Mouse (Mus musculus) T-cell, adult 66 days (primary cell): ENCODE results near the gene Cnrip1. TPM values are rescaled to one million over a fixed set of nuclear protein-coding genes. Genes with fewer than 3 reads are reported as not detected.

Experiments
- total RNA-seq, 2 experiments: library from RNA; stranded (reverse); gene quantifications; 3 replicates in 1 of 2; 4 replicates in 1 of 2; pipeline ENCODE4 v1.2.4; 2023

Cnrip1 gene
- 10 to 100 TPM; 10.2 to 14.9 TPM for total RNA-seq

DNA sequence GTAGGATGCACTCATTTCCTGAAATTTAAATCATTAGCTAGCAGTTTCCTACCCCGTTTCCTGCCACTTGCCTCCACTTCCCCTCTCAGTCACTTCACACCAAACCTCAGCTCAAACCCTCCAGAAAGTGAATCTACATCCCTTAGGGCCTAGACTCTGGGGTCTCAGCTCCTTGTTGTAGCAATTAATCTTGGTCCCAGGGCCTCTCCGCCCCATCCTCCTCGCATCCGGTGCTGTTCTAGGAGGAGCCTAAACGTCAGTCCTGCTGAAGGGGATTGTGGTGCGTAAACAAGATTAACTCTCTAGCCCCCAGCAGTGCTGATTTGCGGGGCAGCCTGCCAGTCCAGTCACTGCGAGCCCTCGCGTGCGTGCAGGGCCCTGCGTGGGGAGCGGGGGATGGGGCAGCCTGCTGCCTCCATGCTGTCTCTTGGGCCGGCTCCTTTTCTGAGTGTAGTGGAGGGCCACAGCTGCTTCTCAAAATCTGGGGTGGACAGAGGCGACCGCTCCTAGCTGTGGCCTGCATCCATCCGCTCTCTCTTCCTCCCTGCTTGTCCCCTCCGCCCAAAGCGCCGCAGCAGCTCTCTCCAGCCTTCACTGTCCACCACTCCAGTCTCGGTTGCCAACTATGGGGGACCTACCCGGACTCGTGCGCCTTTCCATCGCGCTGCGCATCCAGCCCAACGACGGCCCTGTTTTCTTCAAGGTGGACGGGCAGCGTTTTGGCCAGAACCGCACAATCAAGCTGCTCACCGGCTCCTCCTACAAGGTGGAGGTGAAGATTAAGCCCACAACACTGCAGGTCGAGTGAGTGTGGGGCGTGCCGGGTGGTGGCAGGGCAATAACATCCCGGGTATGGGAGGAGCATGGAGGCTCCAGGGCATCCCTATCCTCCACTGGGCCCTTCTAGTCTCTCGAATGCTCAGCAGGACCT lies at the start of gene Cnrip1, which contains the start of gene Plek:
TSS of gene Cnrip1 (plus strand) at position 42 of the 931 bp plus-strand sequence.
TSS of gene Plek (minus strand) at position 837 of the 931 bp plus-strand sequence.

Other genes with a start within 250 kb of the Cnrip1 start
- 1 to 10 TPM; 1.9 to 2.0 TPM for gene Fbxo48, start 100.2 kb upstream of the Cnrip1 start, total RNA-seq
- 1 to 10 TPM; 6.0 to 8.8 TPM for gene Plek, start 795 bp downstream of the Cnrip1 start, total RNA-seq
- 10 to 100 TPM; 79.8 to 82.2 TPM for gene Ppp3r1, start 107.7 kb downstream of the Cnrip1 start, total RNA-seq
- 1 to 10 TPM; 9.6 to 10.0 TPM for gene Wdr92, start 130.5 kb downstream of the Cnrip1 start, total RNA-seq
- gene Pno1, start 160.0 kb downstream of the Cnrip1 start, total RNA-seq, result 10 to 100 TPM; 28.9 to 33.4 TPM
- 10 to 100 TPM; 39.7 to 53.6 TPM for gene C1d, start 206.0 kb downstream of the Cnrip1 start, total RNA-seq